8 mouse cellular contexts compared by ENCODE assay signal in the genomic region with DNA sequence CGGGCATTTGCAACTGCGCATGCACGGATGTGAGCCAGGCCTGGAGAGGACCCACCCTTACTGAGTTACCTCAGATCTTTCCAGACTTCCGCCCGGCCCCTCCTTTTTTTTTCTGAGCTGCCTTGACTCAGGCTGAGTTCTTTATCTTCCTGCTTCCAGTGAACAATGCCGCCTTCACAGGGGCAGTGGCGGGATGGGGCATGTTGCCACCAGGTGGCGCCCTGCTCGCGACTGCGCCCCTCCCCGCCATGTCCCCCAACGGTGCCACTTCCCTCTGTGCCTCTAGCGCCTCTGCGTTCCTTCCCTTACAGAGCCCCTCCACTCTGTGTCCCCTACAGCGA. TPM values are rescaled to one million over a fixed set of nuclear protein-coding genes. Genes with fewer than 3 reads are reported as not detected.
DNase-seq lines count a peak whose midpoint lies in the region; ATAC-seq and TF ChIP-seq lines count a peak whose summit lies in the region.

No protein-coding gene starts in this region.

- DNase-seq in G1E (ENCODE audit: low spot score): peak; percentile 90
- DNase-seq in heart, postnatal 25 days (ENCODE audit: low spot score): peak; percentile 91
- DNase-seq in large intestine, adult 2 months (ENCODE audit: low read depth, low spot score): peak; percentile 88
- DNase-seq in lung, embryonic 14.5 days: peak; percentile 95
- DNase-seq in thymus, adult 18-20 months: peak; percentile 93 to 95

- intact Hi-C loops in heart, postnatal 25 days (cut with DNase I): loop anchor here (1.0 kb wide), 1 partner anchor 59 kb away; no protein-coding TSS in a partner anchor

- peak overlapping the region; percentile 71; the same call in 1 of the 2 replicates for H3K4me3 ChIP-seq in G1E (ENCODE audit: low read depth, low read length)
- peak overlapping the region; percentile 21 for H3K4me3 ChIP-seq in forebrain, embryonic 12.5 days (replicated peaks)
- peak overlapping the region; percentile 59 for H3K4me3 ChIP-seq in lung, embryonic 14.5 days (ENCODE audit: low read depth, low read length)
- peak overlapping the region; percentile 20 for H3K4me3 ChIP-seq in neural tube, embryonic 15.5 days (replicated peaks)

- H3K27me3 ChIP-seq in G1E (ENCODE audit: insufficient read depth, low read length): peaks cover 12% of the 10 kb centered on the region
- H3K27me3 ChIP-seq in forebrain, embryonic 12.5 days: no peaks in the 10 kb centered on the region
- no peaks in the 10 kb centered on the region for H3K27me3 ChIP-seq in lung, embryonic 14.5 days (ENCODE audit: insufficient read depth, low read length)
- H3K27me3 ChIP-seq in neural tube, embryonic 15.5 days (replicated peaks): no peaks in the 10 kb centered on the region

- H3K9me3 ChIP-seq in G1E (replicated peaks): no peaks in the 10 kb centered on the region
- no peaks in the 10 kb centered on the region for H3K9me3 ChIP-seq in forebrain, embryonic 12.5 days
- H3K9me3 ChIP-seq in lung, embryonic 14.5 days (ENCODE audit: low read depth, low read length): no peaks in the 10 kb centered on the region
- H3K9me3 ChIP-seq in neural tube, embryonic 15.5 days (replicated peaks): no peaks in the 10 kb centered on the region

- H3K4me2 ChIP-seq in forebrain, embryonic 12.5 days: peak overlapping the region; percentile 60
- peak overlapping the region; percentile 63 for H3K4me2 ChIP-seq in lung, embryonic 14.5 days
- H3K4me2 ChIP-seq in neural tube, embryonic 15.5 days: peak overlapping the region; percentile 52

- peaks cover 10% of the 10 kb centered on the region for H3K36me3 ChIP-seq in G1E (replicated peaks)
- 0 out of 2 replicates have a peak, but pooled peaks cover 3% of the 10 kb centered on the region for H3K36me3 ChIP-seq in forebrain, embryonic 12.5 days (replicated peaks)
- peaks cover 8% of the 10 kb centered on the region; the same call in 1 of the 2 replicates for H3K36me3 ChIP-seq in lung, embryonic 14.5 days (ENCODE audit: insufficient read depth)
- H3K36me3 ChIP-seq in neural tube, embryonic 15.5 days: no peaks in the 10 kb centered on the region

- peak overlapping the region; percentile 29 for H3K9ac ChIP-seq in forebrain, embryonic 12.5 days
- H3K9ac ChIP-seq in lung, embryonic 14.5 days: peak overlapping the region; percentile 59
- H3K9ac ChIP-seq in neural tube, embryonic 15.5 days (replicated peaks): peak overlapping the region; percentile 38; the same call in 1 of the 2 replicates

- ATAC-seq in G1E (ENCODE audit: extremely low read depth, insufficient number of reproducible peaks, low FRiP score, poor library complexity, severe bottlenecking): peak; percentile 71
- ATAC-seq in cerebellum, adult (ENCODE audit: insufficient number of reproducible peaks, low FRiP score, low TSS enrichment): peak; percentile 69
- peak; percentile 80 for ATAC-seq in forebrain, embryonic 12.5 days (ENCODE audit: low FRiP score)
- ATAC-seq in lung, embryonic 14.5 days (ENCODE audit: insufficient read depth): peak; percentile 88
- peak; percentile 76 for ATAC-seq in neural tube, embryonic 15.5 days (ENCODE audit: low FRiP score)

- H3K27ac ChIP-seq in forebrain, embryonic 12.5 days: peak overlapping the region; percentile 85
- peak overlapping the region; percentile 98 for H3K27ac ChIP-seq in lung, embryonic 14.5 days (ENCODE audit: low read depth)
- peak overlapping the region; percentile 62 for H3K27ac ChIP-seq in neural tube, embryonic 15.5 days (replicated peaks)

- peaks cover 71% of the 10 kb centered on the region for H3K4me1 ChIP-seq in G1E (ENCODE audit: insufficient read depth, low read depth, low read length)
- H3K4me1 ChIP-seq in forebrain, embryonic 12.5 days: peaks cover 39% of the 10 kb centered on the region
- H3K4me1 ChIP-seq in lung, embryonic 14.5 days (ENCODE audit: insufficient read depth): peaks cover 9% of the 10 kb centered on the region
- peaks cover 34% of the 10 kb centered on the region for H3K4me1 ChIP-seq in neural tube, embryonic 15.5 days

- WGBS in forebrain, embryonic 12.5 days: under 1% methylated on average over 15 of the region's 16 CpGs
- 1% methylated on average over 16 of the region's 16 CpGs for WGBS in large intestine, adult 2 months
- WGBS in lung, embryonic 14.5 days: 1% methylated on average over 16 of the region's 16 CpGs
- 0% methylated on average over 15 of the region's 16 CpGs for WGBS in neural tube, embryonic 15.5 days

- peak; percentile 85 for TF ChIP-seq CTCF in G1E (IDR thresholded peaks at IDR 0.05; ENCODE audit: low read depth, low read length)
- TF ChIP-seq CTCF in lung, embryonic 14.5 days (IDR thresholded peaks at IDR 0.05; ENCODE audit: low read depth): peak; percentile 96

RNA-seq across cellular contexts. Expression of a gene that starts 1.5 kb away (rescaled TPM):
- total RNA-seq in G1E (2014; fragmentation: Nextera tagmentation): 8.1 and 12.3 TPM in 2 replicates
- 55.9 and 64.1 TPM in 2 replicates for total RNA-seq in G1E (2017)
- 12.2 and 12.7 TPM in 2 replicates for polyA plus RNA-seq in G1E (2012)
- 28.6 and 28.8 TPM in 2 replicates for polyA plus RNA-seq in forebrain, embryonic 12.5 days (2016; fragmentation: Nextera tagmentation; extraction: Ambion mirVana)
- 100 to 1,000 TPM; 154 to 171 TPM for total RNA-seq in heart, postnatal 25 days (2021)
- 81.6 and 154 TPM in 2 replicates for polyA plus RNA-seq in large intestine, adult 2 months (2012; rRNA removed)
- polyA plus RNA-seq in lung, embryonic 14.5 days (2014; fragmentation: Nextera tagmentation; extraction: Ambion mirVana): 69.7 and 71.0 TPM in 2 replicates
- 13.2 and 28.7 TPM in 2 replicates for polyA plus RNA-seq in neural tube, embryonic 15.5 days (2015; fragmentation: Nextera tagmentation; extraction: Ambion mirVana)

RNA-seq across cellular contexts. Expression of a gene that starts 8.9 kb away (rescaled TPM):
- total RNA-seq in G1E (2014; fragmentation: Nextera tagmentation): not detected in 2 replicates
- not detected in 2 replicates for total RNA-seq in G1E (2017)
- not detected in 2 replicates for polyA plus RNA-seq in G1E (2012)
- polyA plus RNA-seq in forebrain, embryonic 12.5 days (2016; fragmentation: Nextera tagmentation; extraction: Ambion mirVana): not detected in 2 replicates
- total RNA-seq in heart, postnatal 25 days (2021): not detected
- polyA plus RNA-seq in large intestine, adult 2 months (2012; rRNA removed): not detected in 2 replicates
- polyA plus RNA-seq in lung, embryonic 14.5 days (2014; fragmentation: Nextera tagmentation; extraction: Ambion mirVana): not detected in 2 replicates
- 0.34 TPM in 1 of 2 replicates, not detected in the other for polyA plus RNA-seq in neural tube, embryonic 15.5 days (2015; fragmentation: Nextera tagmentation; extraction: Ambion mirVana)

RNA-seq across cellular contexts. Expression of a gene that starts 12.0 kb away (rescaled TPM):
- 108 and 118 TPM in 2 replicates for total RNA-seq in G1E (2014; fragmentation: Nextera tagmentation)
- 173 and 186 TPM in 2 replicates for total RNA-seq in G1E (2017)
- 193 and 196 TPM in 2 replicates for polyA plus RNA-seq in G1E (2012)
- 187 and 198 TPM in 2 replicates for polyA plus RNA-seq in forebrain, embryonic 12.5 days (2016; fragmentation: Nextera tagmentation; extraction: Ambion mirVana)
- 1 to 10 TPM; 3.7 to 4.3 TPM for total RNA-seq in heart, postnatal 25 days (2021)
- polyA plus RNA-seq in large intestine, adult 2 months (2012; rRNA removed): 29.2 and 30.7 TPM in 2 replicates
- polyA plus RNA-seq in lung, embryonic 14.5 days (2014; fragmentation: Nextera tagmentation; extraction: Ambion mirVana): 137 and 147 TPM in 2 replicates
- polyA plus RNA-seq in neural tube, embryonic 15.5 days (2015; fragmentation: Nextera tagmentation; extraction: Ambion mirVana): 13.8 and 59.4 TPM in 2 replicates

RNA-seq across cellular contexts. Expression of a gene that starts 14.6 kb away (rescaled TPM):
- total RNA-seq in G1E (2014; fragmentation: Nextera tagmentation) (15.2 and 16.2 TPM in 2 replicates), G1E (2017) (4.9 and 5.7 TPM in 2 replicates)
- 7.4 and 8.1 TPM in 2 replicates for polyA plus RNA-seq in G1E (2012)
- 1.5 and 1.7 TPM in 2 replicates for polyA plus RNA-seq in forebrain, embryonic 12.5 days (2016; fragmentation: Nextera tagmentation; extraction: Ambion mirVana)
- 1 to 10 TPM; 7.6 to 9.8 TPM for total RNA-seq in heart, postnatal 25 days (2021)
- polyA plus RNA-seq in large intestine, adult 2 months (2012; rRNA removed): 45.4 and 61.3 TPM in 2 replicates
- polyA plus RNA-seq in lung, embryonic 14.5 days (2014; fragmentation: Nextera tagmentation; extraction: Ambion mirVana): 4.5 and 4.9 TPM in 2 replicates
- 1.2 and 2.9 TPM in 2 replicates for polyA plus RNA-seq in neural tube, embryonic 15.5 days (2015; fragmentation: Nextera tagmentation; extraction: Ambion mirVana)

RNA-seq across cellular contexts. Expression of a gene that starts 34.5 kb away (rescaled TPM):
- total RNA-seq in G1E (2014; fragmentation: Nextera tagmentation): 14.4 and 16.5 TPM in 2 replicates
- 17.8 and 18.9 TPM in 2 replicates for total RNA-seq in G1E (2017)
- 20.1 and 20.7 TPM in 2 replicates for polyA plus RNA-seq in G1E (2012)
- 18.2 and 20.3 TPM in 2 replicates for polyA plus RNA-seq in forebrain, embryonic 12.5 days (2016; fragmentation: Nextera tagmentation; extraction: Ambion mirVana)
- total RNA-seq in heart, postnatal 25 days (2021): 100 to 1,000 TPM; 102 to 105 TPM
- polyA plus RNA-seq in large intestine, adult 2 months (2012; rRNA removed): 15.2 and 19.1 TPM in 2 replicates
- polyA plus RNA-seq in lung, embryonic 14.5 days (2014; fragmentation: Nextera tagmentation; extraction: Ambion mirVana): 14.5 and 15.4 TPM in 2 replicates
- 16.2 and 16.9 TPM in 2 replicates for polyA plus RNA-seq in neural tube, embryonic 15.5 days (2015; fragmentation: Nextera tagmentation; extraction: Ambion mirVana)

Comparison
In these comparisons a context has a peak if more than half of its experiments do, and no peak if none do; other contexts are left out.
1. Peak in every context shown above with its lines: DNase-seq, ATAC-seq, H3K4me3 ChIP-seq and H3K27ac ChIP-seq.
2. H3K4me3 ChIP-seq: peak in every context shown above with its lines; median percentile 71 in G1E; 59 in lung, embryonic 14.5 days; 21 in forebrain, embryonic 12.5 days; 20 in neural tube, embryonic 15.5 days.